Mouse (Mus musculus): ENCODE measurements around the gene Cltc. TPM values are rescaled to one million over a fixed set of nuclear protein-coding genes. Genes with fewer than 3 reads are reported as not detected.
A peak's percentile ranks its signal among the peaks of the same experiment; 100 is the strongest.

Gene Cltc
- total RNA-seq, 2 experiments from 2014 or later, result 508 to 527 TPM

DNA sequence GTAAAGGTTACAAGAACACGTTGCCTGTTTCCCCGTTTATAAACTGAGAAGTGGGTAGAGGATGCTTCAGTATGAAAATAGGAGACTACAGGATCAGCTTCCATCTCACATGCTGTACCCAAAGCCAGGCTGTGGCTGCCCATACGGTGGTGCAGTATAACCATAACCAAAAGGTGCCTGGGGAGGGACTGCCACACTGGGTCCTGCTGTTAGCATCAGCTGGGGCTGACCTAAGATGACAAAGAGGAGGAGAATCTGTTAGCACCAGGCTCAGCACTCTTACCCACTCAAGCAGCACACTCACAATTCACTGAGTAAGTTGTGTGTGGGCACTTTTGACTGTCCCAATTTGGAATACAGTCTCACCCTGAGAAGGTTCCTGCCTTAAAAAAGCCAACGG lies 61.9 kb downstream of the Cltc start:
- no peak for TF ChIP-seq CTCF (IDR thresholded peaks at IDR 0.05)
- no peak for DNase-seq (ENCODE audit: extremely low spot score in 1 of 2, low spot score in 2 of 2)
- Histone ChIP-seq H3K4me3 (no peak overlapping the region), H3K27ac (no peak overlapping the region)
- intact Hi-C loops (cut with DNase I), result no loop called here

DNA sequence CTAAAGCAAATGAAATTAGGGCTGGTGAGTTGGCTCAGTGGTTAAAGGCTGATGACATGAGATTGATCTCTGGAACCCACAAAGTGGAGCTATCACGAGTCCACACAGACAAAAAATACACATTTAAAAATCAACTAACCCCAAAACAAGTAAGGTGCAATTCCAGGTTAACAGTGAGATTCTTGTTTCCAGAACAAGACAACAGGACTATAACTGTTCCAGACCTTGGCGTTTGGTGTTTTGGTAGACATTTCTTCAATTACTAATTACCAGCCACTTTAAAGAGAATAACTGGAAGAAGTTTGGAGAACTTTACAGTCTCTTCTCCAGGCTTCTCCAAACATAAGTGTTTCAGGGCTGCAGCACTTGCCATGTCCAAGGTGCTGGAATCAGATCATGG lies 64.8 kb downstream of the Cltc start:
- H3K27ac ChIP-seq, result no peak overlapping the region
- intact Hi-C loops (cut with DNase I), result no loop called here
- no peak for DNase-seq (ENCODE audit: extremely low spot score in 1 of 2, low spot score in 2 of 2)
- H3K4me3 ChIP-seq, result no peak overlapping the region
- TF ChIP-seq CTCF (IDR thresholded peaks at IDR 0.05), result no peak

DNA sequence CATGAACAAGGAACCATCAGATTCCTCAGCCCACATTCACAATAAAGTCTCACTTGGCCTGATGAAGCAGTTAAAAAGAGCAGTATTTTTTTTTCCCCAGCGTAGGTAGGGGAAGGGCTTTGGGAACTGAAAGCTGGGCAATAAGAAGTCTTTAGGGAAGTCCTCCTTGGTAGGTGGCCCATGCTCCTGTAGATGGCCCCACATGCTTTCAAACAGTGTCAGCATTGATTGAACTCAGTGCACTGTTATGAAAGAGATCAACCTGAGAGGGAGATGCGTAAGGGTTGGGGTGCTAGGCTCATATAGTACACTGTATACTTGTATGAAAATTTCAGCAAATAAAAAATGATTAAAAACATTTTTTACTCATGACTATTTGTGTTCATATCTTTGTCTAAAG lies 65.4 kb downstream of the Cltc start:
- intact Hi-C loops (cut with DNase I), result no loop called here
- no peak for TF ChIP-seq CTCF (IDR thresholded peaks at IDR 0.05)
- no peak for DNase-seq (ENCODE audit: extremely low spot score in 1 of 2, low spot score in 2 of 2)
- Histone ChIP-seq H3K4me3 (no peak overlapping the region), H3K27ac (no peak overlapping the region)

DNA sequence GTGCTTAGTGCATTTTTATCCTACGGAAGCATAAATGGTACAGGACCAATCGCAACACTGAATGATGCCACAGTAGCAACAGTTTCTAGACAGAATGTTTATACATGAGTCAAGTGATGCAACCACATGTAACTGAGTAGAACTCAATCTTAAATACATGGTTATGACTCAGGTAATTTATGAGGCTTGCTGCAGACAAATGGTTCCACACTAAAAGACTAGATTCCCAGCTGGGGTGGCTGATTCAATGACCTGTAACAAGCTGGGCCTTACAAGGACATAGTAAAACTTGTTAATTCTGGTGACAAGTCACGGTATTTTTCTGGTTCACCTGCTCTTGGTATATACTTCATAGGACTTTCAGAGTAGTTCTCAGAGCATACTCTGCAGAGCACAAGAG lies 65.9 kb downstream of the Cltc start:
- Histone ChIP-seq H3K27ac (no peak overlapping the region), H3K4me3 (no peak overlapping the region)
- intact Hi-C loops (cut with DNase I), result no loop called here
- DNase-seq (ENCODE audit: extremely low spot score in 1 of 2, low spot score in 2 of 2), result no peak
- TF ChIP-seq CTCF (IDR thresholded peaks at IDR 0.05), result no peak

DNA sequence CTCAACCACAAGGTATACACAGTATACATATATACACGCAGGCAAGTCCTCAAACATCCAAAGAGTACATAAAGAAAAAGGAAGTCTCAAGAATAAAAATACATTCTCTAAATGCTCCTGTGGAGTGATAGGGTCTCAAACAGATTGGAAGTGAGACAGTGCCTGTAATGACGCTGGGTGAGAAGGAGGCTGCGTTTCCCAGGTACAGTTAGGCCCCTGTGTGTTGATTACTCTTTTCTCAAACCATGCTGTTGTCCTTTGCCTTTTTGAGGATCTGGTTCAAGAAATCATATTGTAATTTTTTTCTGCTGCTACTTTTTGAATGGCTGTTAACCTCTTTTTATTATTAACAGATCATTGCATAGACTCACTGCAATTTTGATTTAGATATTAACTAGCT lies 67.0 kb downstream of the Cltc start:
- no peak overlapping the region for H3K4me3 ChIP-seq
- DNase-seq (ENCODE audit: extremely low spot score in 1 of 2, low spot score in 2 of 2), result no peak
- no peak for TF ChIP-seq CTCF (IDR thresholded peaks at IDR 0.05)
- no peak overlapping the region for H3K27ac ChIP-seq
- intact Hi-C loops (cut with DNase I), result no loop called here

DNA sequence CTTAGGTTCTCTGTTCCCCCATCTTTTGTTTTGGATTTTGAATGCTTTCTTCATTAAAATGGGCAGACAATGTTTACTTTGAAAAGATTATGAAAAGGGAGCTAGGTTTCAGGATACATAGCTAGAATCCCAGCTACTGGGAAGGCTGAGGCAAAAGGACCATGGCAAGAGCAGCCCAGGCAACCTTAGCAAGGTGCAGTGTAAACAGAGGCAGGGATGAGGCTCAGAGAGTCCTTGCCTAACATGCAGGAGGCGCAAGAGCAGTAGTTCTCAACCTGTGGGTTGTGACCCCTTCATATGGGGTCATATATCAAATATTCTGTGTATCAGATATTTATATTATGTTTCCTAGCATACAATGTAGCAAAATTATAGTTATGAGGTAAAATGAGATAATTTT lies 72.0 kb downstream of the Cltc start:
- H3K4me3 ChIP-seq, result no peak overlapping the region
- no peak for DNase-seq (ENCODE audit: extremely low spot score in 1 of 2, low spot score in 2 of 2)
- intact Hi-C loops (cut with DNase I), result no loop called here
- no peak overlapping the region for H3K27ac ChIP-seq
- TF ChIP-seq CTCF (IDR thresholded peaks at IDR 0.05), result no peak

DNA sequence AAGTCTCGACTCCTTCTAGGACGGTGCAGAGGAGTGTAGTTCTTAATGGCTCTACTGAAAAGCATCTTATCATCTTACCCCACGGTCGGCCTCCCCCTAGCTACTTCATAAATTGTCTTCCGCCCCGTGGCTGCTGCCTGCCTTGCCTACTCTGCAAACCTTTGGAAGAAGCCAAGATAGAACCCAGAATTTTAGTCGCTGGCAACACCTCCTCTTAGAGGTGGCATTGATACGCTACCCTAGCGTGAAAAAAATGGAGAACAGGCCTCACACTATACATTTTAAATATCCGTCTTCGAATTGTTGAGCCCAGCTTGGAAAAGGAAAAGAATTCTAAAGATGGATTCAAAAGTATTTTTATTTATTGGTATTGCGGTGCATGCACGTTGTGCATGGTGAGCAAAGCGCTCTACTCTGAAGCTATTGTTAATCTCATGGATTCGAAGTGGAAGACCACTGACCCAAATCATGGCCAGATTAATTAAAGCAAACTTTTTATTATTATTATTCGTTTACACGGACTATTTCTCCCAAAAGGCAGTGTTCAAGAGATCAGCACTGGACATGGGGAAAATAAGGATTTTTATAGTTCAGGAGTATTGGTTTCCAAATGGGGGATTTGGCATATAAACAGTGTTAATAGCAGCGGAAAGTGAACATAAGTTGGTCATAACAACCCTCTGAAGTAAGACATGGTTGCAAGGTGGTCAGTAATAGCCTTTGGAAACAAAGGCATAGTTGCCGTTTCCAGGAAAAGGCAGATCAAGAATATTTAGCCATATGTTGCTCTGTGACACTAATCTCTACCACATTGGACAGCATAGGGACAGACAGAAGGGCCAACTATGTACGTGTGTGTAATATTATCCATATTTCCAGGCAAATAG lies 73.0 kb downstream of the Cltc start:
- intact Hi-C loops (cut with DNase I), result no loop called here
- no peak for DNase-seq (ENCODE audit: extremely low spot score in 1 of 2, low spot score in 2 of 2)
- no peak for TF ChIP-seq CTCF (IDR thresholded peaks at IDR 0.05)
- Histone ChIP-seq H3K4me3 (peak overlapping the region; percentile 98), H3K27ac (peak overlapping the region; percentile 85)

DNA sequence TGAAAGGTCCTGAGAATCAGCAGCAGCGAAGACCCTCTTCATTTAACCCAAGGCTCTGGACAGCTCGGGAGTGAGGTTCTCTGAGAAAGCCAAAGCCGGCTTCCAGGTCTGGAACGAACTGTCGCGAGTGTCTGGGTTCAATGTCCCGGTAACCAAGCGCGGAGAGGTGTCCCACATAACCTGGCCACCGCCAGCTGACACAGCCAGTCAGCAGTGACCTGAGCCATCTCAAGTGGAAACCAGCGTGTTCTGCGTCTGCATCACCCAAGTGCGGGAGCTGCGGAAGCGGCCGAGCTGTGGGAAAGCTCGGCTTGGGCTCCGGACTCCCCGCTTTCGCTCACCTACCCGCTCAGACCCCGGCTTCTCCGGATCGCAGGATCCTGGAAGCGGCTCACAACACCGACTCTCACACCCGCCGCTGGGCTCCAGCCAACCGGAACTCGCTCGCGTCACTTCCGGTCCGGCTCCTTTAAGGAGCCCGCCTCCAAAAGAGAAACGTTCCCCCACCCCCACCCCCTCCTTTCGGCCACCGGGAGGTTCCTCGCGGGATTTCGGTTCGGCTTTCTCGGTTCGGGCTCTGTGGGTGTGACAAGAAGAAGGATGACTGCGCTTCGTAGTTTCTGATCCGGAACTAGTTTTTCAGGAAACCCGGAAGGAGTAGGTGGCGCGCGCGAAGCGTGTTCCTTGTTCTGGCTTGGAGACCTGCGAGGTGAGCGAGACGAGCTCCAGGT lies 73.8 kb downstream of the Cltc start, which contains the start of the genes Vmp1 and Ptrh2:
Vmp1 (minus strand) TSS at position 442 of the 731 bp plus-strand sequence.
Ptrh2 (plus strand) TSS at position 591 of the 731 bp plus-strand sequence.
- peak; percentile 89 to 94 for DNase-seq (ENCODE audit: extremely low spot score in 1 of 2, low spot score in 2 of 2)
- Histone ChIP-seq H3K27ac (peak within 1 kb of the TSS; percentile 85), H3K4me3 (peak within 1 kb of the TSS; percentile 98)
- intact Hi-C loops (cut with DNase I), result loop anchor here (1.0 kb wide), 1 partner anchor 74 kb away; the partner anchor contains the start of gene Cltc
- TF ChIP-seq CTCF (IDR thresholded peaks at IDR 0.05), result no peak

DNA sequence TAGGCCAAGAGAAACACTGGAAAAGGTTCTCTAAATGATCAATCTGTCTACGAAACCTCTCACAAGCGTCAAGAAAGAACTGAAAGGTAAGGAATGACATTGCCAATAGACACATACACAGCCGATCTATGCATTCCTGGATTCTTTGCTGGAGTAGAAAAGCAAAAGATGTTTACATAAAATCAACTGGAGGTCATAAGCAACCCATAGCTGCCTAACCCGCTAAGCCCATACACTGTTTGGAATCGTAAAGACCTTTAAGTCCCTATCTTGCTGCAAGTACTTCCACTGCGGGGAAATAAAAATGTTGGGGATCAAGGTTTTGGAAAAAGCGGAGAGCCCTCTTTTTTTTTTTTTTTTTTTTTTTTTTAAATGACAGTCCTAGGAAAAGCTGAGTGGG lies 74.5 kb downstream of the Cltc start:
- TF ChIP-seq CTCF (IDR thresholded peaks at IDR 0.05), result no peak
- H3K4me3 ChIP-seq, result peak overlapping the region; percentile 98
- H3K27ac ChIP-seq, result peak overlapping the region; percentile 85
- intact Hi-C loops (cut with DNase I), result loop anchor here (1.0 kb wide), 1 partner anchor 74 kb away; the partner anchor contains the start of gene Cltc
- DNase-seq (ENCODE audit: extremely low spot score in 1 of 2, low spot score in 2 of 2), result no peak

DNA sequence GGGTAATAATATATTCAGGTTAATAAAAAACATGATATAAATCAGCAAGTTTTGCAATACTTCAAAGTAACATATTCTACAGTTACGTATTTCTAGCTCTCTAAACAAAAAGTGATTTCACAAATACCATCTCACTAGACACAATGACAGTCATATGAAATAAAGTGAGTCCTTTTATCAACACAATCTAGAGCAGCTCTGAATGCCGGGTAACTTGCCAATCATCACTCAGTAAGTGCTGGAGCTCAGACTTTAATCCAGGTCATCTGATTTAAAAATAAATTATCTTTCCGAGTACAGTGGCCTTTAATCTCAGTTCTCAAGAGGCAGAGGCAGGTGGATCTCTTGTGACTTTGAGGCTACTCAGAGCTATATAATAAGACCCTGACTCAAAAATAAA lies 75.9 kb downstream of the Cltc start:
- DNase-seq (ENCODE audit: extremely low spot score in 1 of 2, low spot score in 2 of 2), result no peak
- Histone ChIP-seq H3K4me3 (no peak overlapping the region), H3K27ac (no peak overlapping the region)
- no peak for TF ChIP-seq CTCF (IDR thresholded peaks at IDR 0.05)
- intact Hi-C loops (cut with DNase I), result no loop called here

DNA sequence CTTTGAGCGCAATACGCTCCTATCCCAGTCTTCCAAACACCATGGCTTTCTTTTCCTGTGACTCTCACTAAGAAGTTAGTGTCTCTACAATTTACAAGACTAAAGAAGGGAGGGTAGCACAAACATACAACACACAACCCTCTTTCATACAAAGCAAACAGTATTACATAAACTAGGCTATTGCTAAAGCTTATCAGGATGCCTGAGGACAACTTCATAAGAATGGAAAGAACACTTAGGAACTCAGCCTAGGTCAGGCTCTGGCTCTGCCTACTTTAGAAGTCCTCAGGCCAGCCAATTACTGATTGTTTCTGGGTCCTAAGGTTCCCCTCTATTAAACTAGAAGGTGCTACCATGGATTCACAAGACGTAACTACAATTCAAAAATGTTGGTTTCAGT lies 76.6 kb downstream of the Cltc start:
- Histone ChIP-seq H3K4me3 (no peak overlapping the region), H3K27ac (no peak overlapping the region)
- intact Hi-C loops (cut with DNase I), result no loop called here
- no peak for TF ChIP-seq CTCF (IDR thresholded peaks at IDR 0.05)
- DNase-seq (ENCODE audit: extremely low spot score in 1 of 2, low spot score in 2 of 2), result no peak

DNA sequence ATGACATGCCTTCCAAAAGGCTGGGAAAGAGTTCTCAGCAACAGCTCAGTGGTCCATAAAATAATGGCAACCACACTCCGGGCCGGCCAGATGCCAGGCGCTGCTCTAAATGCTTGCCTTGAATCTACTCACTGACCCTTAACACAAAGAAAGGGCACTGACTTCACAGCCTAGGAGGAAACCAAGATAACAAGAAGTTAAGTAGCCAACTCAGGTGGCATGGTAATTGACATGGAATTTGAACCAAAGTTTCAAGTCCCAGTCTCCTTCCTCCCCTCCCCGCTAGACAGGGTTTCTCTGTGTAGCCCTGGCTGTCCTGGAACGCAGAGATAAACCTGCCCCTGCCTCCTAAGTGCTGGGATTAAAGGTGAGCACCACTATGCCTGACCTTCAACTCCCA lies 78.4 kb downstream of the Cltc start:
- Histone ChIP-seq H3K27ac (no peak overlapping the region), H3K4me3 (no peak overlapping the region)
- intact Hi-C loops (cut with DNase I), result no loop called here
- DNase-seq (ENCODE audit: extremely low spot score in 1 of 2, low spot score in 2 of 2), result no peak
- TF ChIP-seq CTCF (IDR thresholded peaks at IDR 0.05), result no peak

All from left cerebral cortex, adult 2 months (tissue).